Mouse (Mus musculus) limb, embryonic 11.5 days (tissue): ENCODE results near the gene Mcemp1. TPM values are rescaled to one million over a fixed set of nuclear protein-coding genes. Genes with fewer than 3 reads are reported as not detected.
A peak's percentile ranks its signal among the peaks of the same experiment; 100 is the strongest.

Source experiments
- ATAC-seq: fragments of 200-750 bp; cut with Nextera tagmentation; 2 replicates; pipeline ENCODE4 v1.8.0; 2017; ENCODE audit warnings: low read depth; ENCODE audit not compliant: insufficient number of reproducible peaks, low FRiP score, low TSS enrichment
- DNase-seq: peaks from one replicate; pipeline ENCODE4 v3.0.0-alpha.2; 2015; ENCODE audit warnings: low spot score
- H3K27ac ChIP-seq: fragments of 300-500 bp; sonication (generic); replicated peaks from 2 replicates; pipeline ENCODE4 v1.5.1; 2014; ENCODE audit warnings: low read depth, mild to moderate bottlenecking, low read length
- H3K27me3 ChIP-seq: fragments of 300-500 bp; sonication (generic); 2 replicates; pipeline ENCODE4 v1.6.1; 2014; ENCODE audit warnings: mild to moderate bottlenecking, low read length, mixed read lengths; ENCODE audit not compliant: control insufficient read depth, insufficient read depth
- H3K36me3 ChIP-seq: fragments of 300-500 bp; sonication (generic); 2 replicates; pipeline ENCODE4 v1.6.1; 2014; ENCODE audit warnings: mild to moderate bottlenecking, low read length, moderate library complexity, mixed read lengths; ENCODE audit not compliant: control insufficient read depth, insufficient read depth
- H3K4me1 ChIP-seq: fragments of 300-500 bp; sonication (generic); 2 replicates; pipeline ENCODE4 v1.6.1; 2014; ENCODE audit warnings: low read length, mixed read lengths; ENCODE audit not compliant: control insufficient read depth, insufficient read depth
- H3K4me2 ChIP-seq: fragments of 300-500 bp; sonication (generic); 2 replicates; pipeline ENCODE4 v1.6.1; 2014; ENCODE audit warnings: low read depth, mild to moderate bottlenecking, moderate library complexity; ENCODE audit not compliant: severe bottlenecking
- H3K4me3 ChIP-seq: fragments of 300-500 bp; sonication (generic); 2 replicates; pipeline ENCODE4 v1.5.1; 2014; ENCODE audit warnings: low read depth, low read length
- H3K9ac ChIP-seq: fragments of 300-500 bp; sonication (generic); 2 replicates; pipeline ENCODE4 v1.6.1; 2014; ENCODE audit warnings: mild to moderate bottlenecking, low read length
- H3K9me3 ChIP-seq: fragments of 300-500 bp; sonication (generic); 2 replicates; pipeline ENCODE4 v1.6.1; 2016; ENCODE audit warnings: low read length; ENCODE audit not compliant: control insufficient read depth
- WGBS: fragments of 180-500 bp; shearing (Covaris S2); extraction: QIAGEN DNeasy Blood & Tissue Kit; methylation state at CpG from one replicate; pipeline ENCODE4 v1.1.7; 2014; 5-methylcytosine and 5-hydroxymethylcytosine counted together
- polyA plus RNA-seq: library from polyadenylated mRNA; unstranded; fragments of >200 nt; fragmentation: Nextera tagmentation; extraction: Ambion mirVana; gene quantifications from 2 replicates; pipeline ENCODE4 v1.2.1, GENCODE M21; 2014

Mcemp1 gene
- polyA plus RNA-seq, 1 experiment from 2014 or later: 0.09 TPM

GRCm38 (mm10) chr8:3656725-3657381 is 8.7 kb upstream of the Mcemp1 start:
- Histone ChIP-seq H3K27ac (no peak overlapping the region), H3K36me3 (no peaks in the 10 kb centered on the region), H3K9me3 (no peaks in the 10 kb centered on the region), H3K27me3 (no peaks in the 10 kb centered on the region), H3K9ac (no peak overlapping the region; the same call in 1 of the 2 replicates), H3K4me1 (peaks cover 4% of the 10 kb centered on the region), H3K4me3 (no peak overlapping the region), H3K4me2 (no peak overlapping the region)
- ATAC-seq (peak; percentile 68), DNase-seq (peak; percentile 55)
- 31% methylated on average over 7 of the region's 7 CpGs for WGBS

- Histone ChIP-seq H3K27ac (no peak overlapping the region), H3K9ac (no peak overlapping the region), H3K27me3 (no peaks in the 10 kb centered on the region), H3K9me3 (no peaks in the 10 kb centered on the region), H3K4me1 (peaks cover 4% of the 10 kb centered on the region), H3K36me3 (no peaks in the 10 kb centered on the region), H3K4me3 (no peak overlapping the region), H3K4me2 (no peak overlapping the region)
- DNase-seq (no peak), ATAC-seq (no peak)
- WGBS: 85% methylated on average over 8 of the region's 8 CpGs
Observed at GRCm38 (mm10) chr8:3660889-3661288, 4.7 kb upstream of the Mcemp1 start.

- 74% methylated on average over 5 of the region's 5 CpGs for WGBS
- H3K4me2 ChIP-seq: no peak overlapping the region
- H3K9ac ChIP-seq: no peak overlapping the region
- H3K36me3 ChIP-seq: no peaks in the 10 kb centered on the region
- no peak for ATAC-seq
- H3K4me1 ChIP-seq: no peaks in the 10 kb centered on the region
- H3K27ac ChIP-seq: no peak overlapping the region
- no peak for DNase-seq
- H3K9me3 ChIP-seq: no peaks in the 10 kb centered on the region
- H3K4me3 ChIP-seq: no peak overlapping the region
- no peaks in the 10 kb centered on the region for H3K27me3 ChIP-seq
Observed at GRCm38 (mm10) chr8:3664405-3664804, 1.1 kb upstream of the Mcemp1 start.

DNA sequence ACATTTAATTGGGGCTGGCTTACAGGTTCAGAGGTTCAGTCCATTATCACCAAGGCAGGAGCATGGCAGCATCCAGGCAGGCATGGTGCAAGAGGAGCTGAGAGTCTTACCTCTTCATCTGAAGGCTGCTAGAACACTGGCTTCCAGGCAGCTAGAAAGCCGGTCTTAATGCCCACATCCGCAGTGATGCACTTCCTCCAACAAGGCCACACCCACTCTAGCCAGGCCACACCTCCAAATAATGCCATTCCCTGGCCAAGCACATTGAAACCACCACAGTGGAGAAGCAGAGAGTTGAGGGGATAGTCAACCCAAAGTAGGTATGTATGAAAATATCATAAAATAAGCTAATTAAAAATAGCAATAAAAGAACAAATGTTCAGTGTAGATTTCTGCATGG is 4.8 kb downstream of the Mcemp1 start:
- Histone ChIP-seq H3K27me3 (no peaks in the 10 kb centered on the region), H3K4me1 (no peaks in the 10 kb centered on the region), H3K9me3 (no peaks in the 10 kb centered on the region), H3K27ac (no peak overlapping the region), H3K4me3 (no peak overlapping the region), H3K9ac (no peak overlapping the region), H3K4me2 (no peak overlapping the region), H3K36me3 (no peaks in the 10 kb centered on the region)
- 89% methylated on average over 2 of the region's 2 CpGs for WGBS
- DNase-seq (no peak), ATAC-seq (no peak)

DNA sequence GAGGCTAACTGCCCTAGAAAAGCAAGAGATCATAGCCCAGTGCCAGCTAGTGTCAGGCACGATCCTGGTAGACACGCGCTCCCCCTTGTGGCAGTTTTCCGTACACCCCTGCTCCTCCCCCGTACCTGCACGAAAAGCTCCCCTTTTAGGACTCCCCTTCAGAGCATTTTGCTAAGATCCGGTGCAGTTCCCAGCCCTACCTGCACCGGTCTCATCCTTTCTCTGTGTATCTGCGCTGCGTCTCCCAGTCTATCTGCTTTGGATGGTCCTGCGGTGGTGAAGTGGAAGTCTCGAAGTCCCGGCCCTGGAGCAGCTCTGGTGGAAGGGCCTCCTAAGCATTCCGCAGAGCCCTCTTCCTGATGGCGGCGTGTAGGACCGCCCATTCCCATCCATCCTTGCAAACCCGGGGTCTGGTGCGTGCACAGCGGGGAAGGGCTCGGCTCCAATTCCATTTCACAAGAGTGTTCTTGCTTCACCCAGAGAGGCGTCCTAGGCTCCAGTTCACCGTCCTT is 6.5 kb downstream of the Mcemp1 start, which contains the start of gene Fcor:
Gene Fcor, minus strand, starts transcription at position 383 of the 512 bp plus-strand sequence.
- peak within 1 kb of the TSS; percentile 69 for H3K4me2 ChIP-seq
- no peaks in the 10 kb centered on the region for H3K9me3 ChIP-seq
- DNase-seq (peak; percentile 91), ATAC-seq (peak; percentile 83)
- 0% methylated on average over 23 of the region's 23 CpGs for WGBS
- H3K9ac ChIP-seq: peak within 1 kb of the TSS; percentile 47
- peak within 1 kb of the TSS; percentile 38 for H3K4me3 ChIP-seq
- H3K36me3 ChIP-seq: no peaks in the 10 kb centered on the region
- no peak within 1 kb of the TSS for H3K27ac ChIP-seq
- H3K27me3 ChIP-seq: no peaks in the 10 kb centered on the region
- no peaks in the 10 kb centered on the region for H3K4me1 ChIP-seq

DNA sequence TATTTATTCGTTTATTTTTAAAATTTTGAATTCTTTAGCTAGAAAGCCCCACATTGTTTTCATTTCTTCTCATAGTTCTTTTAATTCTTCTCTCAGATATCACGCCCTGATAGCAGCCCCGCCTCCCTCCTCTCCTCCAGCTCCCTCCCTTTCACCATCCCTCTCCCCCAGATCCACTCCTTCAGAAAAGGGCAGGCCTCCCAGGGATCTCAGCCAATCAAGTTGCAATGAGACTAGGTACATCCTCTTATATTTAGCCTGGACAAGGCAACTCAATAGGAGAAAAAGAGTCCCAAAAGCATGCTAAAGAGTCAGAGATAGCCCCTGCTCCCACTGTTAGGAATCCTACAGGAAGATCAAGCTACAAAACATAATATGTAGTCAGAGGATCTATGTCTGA is 9.1 kb downstream of the Mcemp1 start:
- 0 out of 2 replicates have a peak, but pooled peaks cover 7% of the 10 kb centered on the region for H3K4me1 ChIP-seq
- H3K27ac ChIP-seq: no peak overlapping the region
- 51% methylated on average over 3 of the region's 3 CpGs for WGBS
- no peaks in the 10 kb centered on the region for H3K9me3 ChIP-seq
- peaks cover 8% of the 10 kb centered on the region for H3K36me3 ChIP-seq
- H3K27me3 ChIP-seq: no peaks in the 10 kb centered on the region
- H3K4me2 ChIP-seq: no peak overlapping the region
- ATAC-seq (no peak), DNase-seq (no peak)
- H3K9ac ChIP-seq: no peak overlapping the region
- H3K4me3 ChIP-seq: no peak overlapping the region

GRCm38 (mm10) chr8:3676131-3676992 is 10.8 kb downstream of the Mcemp1 start, which contains the start of gene Trappc5:
Gene Trappc5, plus strand, starts transcription at chr8:3676299.
- H3K36me3 ChIP-seq: peaks cover 13% of the 10 kb centered on the region
- peak within 1 kb of the TSS; percentile 89 for H3K9ac ChIP-seq
- H3K27ac ChIP-seq: peak within 1 kb of the TSS; percentile 81
- peak within 1 kb of the TSS; percentile 79 for H3K4me2 ChIP-seq
- H3K4me1 ChIP-seq: 0 out of 2 replicates have a peak, but pooled peaks cover 7% of the 10 kb centered on the region
- H3K4me3 ChIP-seq: peak within 1 kb of the TSS; percentile 79
- no peaks in the 10 kb centered on the region for H3K9me3 ChIP-seq
- WGBS: 2% methylated on average over 61 of the region's 61 CpGs
- peak; percentile 86 for ATAC-seq
- H3K27me3 ChIP-seq: no peaks in the 10 kb centered on the region
- peak; percentile 95 for DNase-seq

DNA sequence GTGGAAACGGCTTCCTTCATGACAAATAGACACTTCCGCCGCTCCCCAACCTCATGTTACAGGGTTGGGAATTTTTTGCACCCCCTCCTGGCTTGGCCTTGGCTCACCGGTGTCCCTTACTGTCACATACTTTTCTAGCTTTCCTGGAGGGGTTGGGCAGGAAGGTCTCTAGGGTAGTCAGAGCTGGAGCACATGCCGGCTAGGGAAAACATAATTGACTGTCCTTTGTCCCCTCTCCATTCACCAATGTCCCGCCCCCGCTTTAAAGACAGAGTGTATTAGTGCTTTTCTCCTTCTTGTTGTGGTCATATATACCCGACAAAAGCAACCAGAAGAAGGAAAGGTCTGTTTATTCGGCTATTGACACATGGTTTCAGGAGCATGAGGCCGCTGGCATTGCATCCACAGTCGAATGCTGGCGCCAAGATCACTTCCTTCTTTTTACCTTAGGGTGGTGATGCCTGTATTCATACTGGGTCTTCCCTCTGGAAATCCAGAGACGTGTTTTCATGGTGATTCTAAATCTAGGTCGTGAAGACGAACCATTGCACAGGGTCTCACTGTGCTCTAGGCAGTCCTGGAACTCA is 11.5 kb downstream of the Mcemp1 start:
- H3K4me3 ChIP-seq: peak overlapping the region; percentile 79
- no peaks in the 10 kb centered on the region for H3K27me3 ChIP-seq
- WGBS: 4% methylated on average over 15 of the region's 15 CpGs
- peak overlapping the region; percentile 79 for H3K4me2 ChIP-seq
- no peaks in the 10 kb centered on the region for H3K9me3 ChIP-seq
- peak overlapping the region; percentile 89 for H3K9ac ChIP-seq
- 0 out of 2 replicates have a peak, but pooled peaks cover 7% of the 10 kb centered on the region for H3K4me1 ChIP-seq
- DNase-seq (no peak), ATAC-seq (no peak; the same call in 1 of the 2 replicates)
- H3K27ac ChIP-seq: peak overlapping the region; percentile 81
- H3K36me3 ChIP-seq: peaks cover 13% of the 10 kb centered on the region
